Mouse (Mus musculus) myocyte (in vitro differentiated cells): ENCODE data around the gene Dennd6a. TPM values are rescaled to one million over a fixed set of nuclear protein-coding genes. Genes with fewer than 3 reads are reported as not detected.

Experiments
- H3K27me3 ChIP-seq: one replicate; pipeline ENCODE4 v1.6.1; 2011; ENCODE audit not compliant: control insufficient read depth, insufficient read depth, insufficient read length
- H3K36me3 ChIP-seq: one replicate; pipeline ENCODE4 v1.6.1; 2011; ENCODE audit not compliant: control insufficient read depth, insufficient read depth
- H3K4me2 ChIP-seq: one replicate; pipeline ENCODE4 v1.6.1; 2011; ENCODE audit warnings: low read depth, control low read depth
- H3K4me3 ChIP-seq: one replicate; pipeline ENCODE4 v1.5.1; 2011; ENCODE audit warnings: mild to moderate bottlenecking, control low read depth, moderate library complexity
- H3K79me2 ChIP-seq: one replicate; pipeline ENCODE4 v1.6.1; 2011; ENCODE audit not compliant: control insufficient read depth, insufficient read depth
- H3ac ChIP-seq: one replicate; pipeline ENCODE4 v1.6.1; 2011; ENCODE audit not compliant: control insufficient read depth, insufficient read length
- CEBPB ChIP-seq: IDR thresholded peaks from 2 replicates; pipeline ENCODE4 v1.6.1; 2011; ENCODE audit warnings: mild to moderate bottlenecking, moderate library complexity; ENCODE audit not compliant: poor library complexity, insufficient read depth, severe bottlenecking
- E2F4 ChIP-seq: IDR thresholded peaks from one replicate; pipeline ENCODE4 v1.6.1; 2011; ENCODE audit warnings: mild to moderate bottlenecking, control low read depth, moderate library complexity; ENCODE audit not compliant: insufficient read depth
- MAX ChIP-seq: IDR thresholded peaks from one replicate; pipeline ENCODE4 v1.6.1; 2011; ENCODE audit warnings: low read depth, mild to moderate bottlenecking, control low read depth
- MYOD1 ChIP-seq, 3 experiments: IDR thresholded peaks; one replicate each; pipeline ENCODE4 v1.6.1; 2011; ENCODE audit warnings: control low read depth in 2 of 3, low read depth in 2 of 3, mild to moderate bottlenecking in 2 of 3, moderate library complexity in 1 of 3; ENCODE audit not compliant: insufficient read length in 2 of 3, control insufficient read depth in 1 of 3
- MYOG ChIP-seq, 3 experiments: IDR thresholded peaks; one replicate each; pipeline ENCODE4 v1.6.1; 2011; ENCODE audit warnings: control low read depth in 2 of 3, low read depth in 2 of 3, mild to moderate bottlenecking in 2 of 3; ENCODE audit not compliant: insufficient read length in 2 of 3, control insufficient read depth in 1 of 3, insufficient read depth in 1 of 3
- POLR2A ChIP-seq: IDR thresholded peaks from one replicate; pipeline ENCODE4 v1.6.1; 2011; ENCODE audit warnings: low read depth, mild to moderate bottlenecking, control low read depth, moderate library complexity; ENCODE audit not compliant: insufficient read length
- POLR2AphosphoS2 ChIP-seq: IDR thresholded peaks from one replicate; pipeline ENCODE4 v1.6.1; 2011; ENCODE audit warnings: low read depth, control low read depth; ENCODE audit not compliant: insufficient read length
- REST ChIP-seq: IDR thresholded peaks from one replicate; pipeline ENCODE4 v1.6.1; 2011; ENCODE audit warnings: mild to moderate bottlenecking, control low read depth, moderate library complexity; ENCODE audit not compliant: insufficient read depth, insufficient read length
- SRF ChIP-seq: IDR thresholded peaks from one replicate; pipeline ENCODE4 v1.6.1; 2011; ENCODE audit warnings: low read depth; ENCODE audit not compliant: control insufficient read depth, insufficient read length
- TCF12 ChIP-seq: IDR thresholded peaks from one replicate; pipeline ENCODE4 v1.6.1; 2011; ENCODE audit warnings: mild to moderate bottlenecking, control low read depth; ENCODE audit not compliant: poor library complexity, insufficient read depth, severe bottlenecking
- TCF3 ChIP-seq: IDR thresholded peaks from one replicate; pipeline ENCODE4 v1.6.1; 2011; ENCODE audit warnings: low read depth, control low read depth; ENCODE audit not compliant: insufficient read length
- USF1 ChIP-seq: IDR thresholded peaks from one replicate; pipeline ENCODE4 v1.6.1; 2011; ENCODE audit warnings: low read depth, mild to moderate bottlenecking, control low read depth, moderate library complexity
- polyA plus RNA-seq: library from polyadenylated mRNA; unstranded; fragments of >200 nt; fragmentation: generic; extraction: Trizol; gene quantifications from one replicate; pipeline ENCODE4 v1.2.1, GENCODE M21; 2012; ENCODE audit warnings: missing spikeins

Gene Dennd6a
- polyA plus RNA-seq, 1 experiment: 4.5 TPM

DNA sequence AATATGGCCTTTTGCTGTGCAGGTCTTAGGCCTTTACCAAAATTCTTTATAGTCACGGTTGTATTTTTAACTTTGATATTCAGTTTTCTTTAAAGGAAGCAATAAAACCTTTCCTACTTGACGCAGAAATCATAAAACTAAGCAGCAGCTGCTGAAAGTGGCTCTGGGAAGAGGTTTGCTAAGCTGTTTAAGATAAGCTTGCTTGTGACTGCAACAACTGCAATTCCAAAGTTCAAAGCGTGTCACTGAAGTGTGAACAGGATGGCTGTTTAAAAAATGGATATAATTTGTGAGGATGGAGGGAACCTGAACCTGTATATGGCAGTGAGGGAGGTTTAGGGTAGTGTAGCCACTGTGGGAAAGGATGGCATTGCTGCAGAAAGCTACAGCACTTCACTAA is 88.4 kb downstream of the Dennd6a start:
- Histone ChIP-seq H3K4me2 (no peak overlapping the region), H3ac (no peak overlapping the region), H3K4me3 (no peak overlapping the region), H3K36me3 (peaks cover 31% of the 10 kb centered on the region), H3K79me2 (peaks cover 20% of the 10 kb centered on the region), H3K27me3 (no peaks in the 10 kb centered on the region)
- no peak for TF ChIP-seq MYOG (IDR thresholded peaks at IDR 0.05; ENCODE audit: control insufficient read depth in 1 of 3, insufficient read depth in 1 of 3, insufficient read length in 2 of 3, low read depth in 2 of 3)
- no peak for TF ChIP-seq SRF
- no peak for TF ChIP-seq USF1
- TF ChIP-seq TCF3: no peak
- TF ChIP-seq POLR2AphosphoS2: no peak
- no peak for TF ChIP-seq TCF12
- no peak for TF ChIP-seq REST
- TF ChIP-seq MYOD1 (IDR thresholded peaks at IDR 0.05; ENCODE audit: control insufficient read depth in 1 of 3, insufficient read length in 2 of 3, low read depth in 2 of 3): no peak
- TF ChIP-seq POLR2A: no peak
- TF ChIP-seq MAX: no peak
- no peak for TF ChIP-seq CEBPB
- no peak for TF ChIP-seq E2F4

DNA sequence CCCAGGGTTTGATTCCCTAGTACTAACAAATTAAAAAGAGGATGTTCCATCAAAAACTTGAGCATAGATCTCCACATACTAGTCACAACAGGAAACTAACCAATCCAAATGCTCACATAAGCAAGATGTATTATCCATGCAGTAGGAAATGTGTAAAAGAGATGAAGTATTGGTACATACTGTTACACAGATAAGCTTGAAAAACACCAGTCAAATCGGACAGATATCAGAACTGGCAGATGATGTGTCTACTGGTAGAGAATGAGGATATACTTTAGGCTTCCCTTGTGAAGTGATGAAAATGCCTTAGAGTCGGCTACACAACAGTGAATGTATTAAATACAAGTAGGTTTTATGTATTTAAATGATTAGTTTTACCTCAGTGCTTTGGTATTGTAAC is 88.8 kb downstream of the Dennd6a start:
- Histone ChIP-seq H3ac (no peak overlapping the region), H3K27me3 (no peaks in the 10 kb centered on the region), H3K79me2 (peaks cover 25% of the 10 kb centered on the region), H3K4me2 (no peak overlapping the region), H3K36me3 (peaks cover 29% of the 10 kb centered on the region), H3K4me3 (no peak overlapping the region)
- TF ChIP-seq TCF12: no peak
- no peak for TF ChIP-seq USF1
- no peak for TF ChIP-seq CEBPB
- TF ChIP-seq POLR2A: no peak
- TF ChIP-seq E2F4: no peak

DNA sequence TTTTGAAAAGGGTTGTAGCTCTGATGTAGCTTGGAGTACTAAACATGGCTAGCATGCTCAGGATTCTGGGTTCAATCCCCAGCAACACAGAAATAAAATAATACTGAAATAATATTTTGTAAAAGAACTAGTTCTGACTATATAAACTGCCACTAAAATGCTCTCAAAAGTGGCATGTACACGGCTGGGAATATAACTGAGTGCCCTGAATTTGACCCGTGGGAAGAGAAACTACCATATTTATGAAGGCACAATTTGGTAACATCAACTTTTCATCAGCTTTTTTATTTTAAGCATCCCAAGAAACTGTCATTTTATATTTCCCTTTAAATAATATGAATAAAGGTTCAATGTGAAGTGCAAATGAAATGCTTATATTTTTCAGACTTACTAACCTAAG is 90.2 kb downstream of the Dennd6a start:
- no peak overlapping the region for H3K4me3 ChIP-seq
- H3K4me2 ChIP-seq: no peak overlapping the region
- TF ChIP-seq USF1 (no peak), POLR2A (no peak), SRF (no peak), POLR2AphosphoS2 (no peak), MYOG (IDR thresholded peaks at IDR 0.05; ENCODE audit: control insufficient read depth in 1 of 3, insufficient read depth in 1 of 3, insufficient read length in 2 of 3, low read depth in 2 of 3) (no peak), MYOD1 (IDR thresholded peaks at IDR 0.05; ENCODE audit: control insufficient read depth in 1 of 3, insufficient read length in 2 of 3, low read depth in 2 of 3) (no peak), E2F4 (no peak), TCF12 (no peak), REST (no peak), CEBPB (no peak), TCF3 (no peak), MAX (no peak)
- H3K36me3 ChIP-seq: peaks cover 29% of the 10 kb centered on the region
- H3K27me3 ChIP-seq: no peaks in the 10 kb centered on the region
- H3ac ChIP-seq: no peak overlapping the region
- H3K79me2 ChIP-seq: peaks cover 34% of the 10 kb centered on the region

DNA sequence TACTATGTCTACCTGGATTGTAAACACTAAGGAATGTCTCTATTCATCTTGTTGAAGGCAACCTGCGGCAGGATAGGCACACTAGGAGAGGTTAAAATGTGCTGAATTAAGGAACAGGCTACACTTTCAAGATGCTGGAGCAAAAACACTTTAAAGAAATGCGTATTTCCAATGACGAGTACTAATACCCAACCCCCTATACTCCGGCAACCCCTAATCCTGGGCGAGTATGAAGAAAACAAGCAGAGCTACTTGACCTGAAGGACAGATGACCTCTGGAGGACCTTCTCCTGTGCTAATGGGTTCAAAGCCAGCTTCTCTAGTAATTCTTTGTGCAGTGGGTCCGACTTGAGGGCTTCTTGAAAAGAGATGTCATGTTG is 94.3 kb downstream of the Dennd6a start:
- no peak for TF ChIP-seq CEBPB
- TF ChIP-seq E2F4: no peak
- TF ChIP-seq MYOD1 (IDR thresholded peaks at IDR 0.05; ENCODE audit: control insufficient read depth in 1 of 3, insufficient read length in 2 of 3, low read depth in 2 of 3): no peak
- TF ChIP-seq TCF12: no peak
- TF ChIP-seq SRF: no peak
- TF ChIP-seq MAX: no peak
- TF ChIP-seq USF1: no peak
- no peak for TF ChIP-seq REST
- no peak for TF ChIP-seq MYOG (IDR thresholded peaks at IDR 0.05; ENCODE audit: control insufficient read depth in 1 of 3, insufficient read depth in 1 of 3, insufficient read length in 2 of 3, low read depth in 2 of 3)
- TF ChIP-seq POLR2A: no peak
- no peak for TF ChIP-seq TCF3
- no peak for TF ChIP-seq POLR2AphosphoS2
- Histone ChIP-seq H3K79me2 (peaks cover 34% of the 10 kb centered on the region), H3ac (peak overlapping the region; percentile 35), H3K4me2 (peak overlapping the region; percentile 81), H3K4me3 (peak overlapping the region; percentile 81), H3K36me3 (peaks cover 29% of the 10 kb centered on the region), H3K27me3 (no peaks in the 10 kb centered on the region)
